Mouse (Mus musculus) left cerebral cortex, adult 11 months (tissue): ENCODE results near the gene Sp8.

Source experiments
- DNase-seq: peaks from one replicate; pipeline ENCODE4 v3.0.0; 2022; ENCODE audit warnings: low spot score

The Sp8 gene

GRCm38 (mm10) chr12:118846221-118846620 lies at the start of gene Sp8:
Gene Sp8 (plus strand): TSS chr12:118846329.
- DNase-seq = no peak

GRCm38 (mm10) chr12:118811328-118811961 lies 34.7 kb upstream of the Sp8 start:
- no peak for DNase-seq

GRCm38 (mm10) chr12:118814561-118814960 lies 31.6 kb upstream of the Sp8 start:
- no peak for DNase-seq

GRCm38 (mm10) chr12:118816156-118816555 lies 30.0 kb upstream of the Sp8 start:
- no peak for DNase-seq

- no peak for DNase-seq
Observed at GRCm38 (mm10) chr12:118829881-118830280, 16.2 kb upstream of the Sp8 start.

GRCm38 (mm10) chr12:118836411-118837341 lies 9.5 kb upstream of the Sp8 start:
- no peak for DNase-seq

- DNase-seq = no peak
Observed at GRCm38 (mm10) chr12:118837361-118837760, 8.8 kb upstream of the Sp8 start.

GRCm38 (mm10) chr12:118838260-118838659 lies 7.9 kb upstream of the Sp8 start:
- DNase-seq = no peak

- no peak for DNase-seq
Observed at GRCm38 (mm10) chr12:118839398-118839797, 6.7 kb upstream of the Sp8 start.

GRCm38 (mm10) chr12:118840301-118840700 lies 5.8 kb upstream of the Sp8 start:
- no peak for DNase-seq

- DNase-seq = no peak
Observed at GRCm38 (mm10) chr12:118840861-118841260, 5.3 kb upstream of the Sp8 start.

GRCm38 (mm10) chr12:118841381-118841922 lies 4.7 kb upstream of the Sp8 start:
- DNase-seq = no peak

- DNase-seq = no peak
Observed at GRCm38 (mm10) chr12:118841971-118842550, 4.1 kb upstream of the Sp8 start.

GRCm38 (mm10) chr12:118842671-118843411 lies 3.3 kb upstream of the Sp8 start:
- DNase-seq = no peak

GRCm38 (mm10) chr12:118844111-118844510 lies 2.0 kb upstream of the Sp8 start:
- DNase-seq = no peak

- no peak for DNase-seq
Observed at GRCm38 (mm10) chr12:118844841-118845240, 1.3 kb upstream of the Sp8 start.

- DNase-seq = no peak
Observed at GRCm38 (mm10) chr12:118845351-118845750, 778 bp upstream of the Sp8 start.

GRCm38 (mm10) chr12:118846649-118847321 lies 656 bp downstream of the Sp8 start:
- DNase-seq = no peak

- no peak for DNase-seq
Observed at GRCm38 (mm10) chr12:118847381-118847780, 1.3 kb downstream of the Sp8 start.

- no peak for DNase-seq
Observed at GRCm38 (mm10) chr12:118847861-118848495, 1.8 kb downstream of the Sp8 start.
